8 mouse cellular contexts compared by ENCODE assay signal in the genomic region with DNA sequence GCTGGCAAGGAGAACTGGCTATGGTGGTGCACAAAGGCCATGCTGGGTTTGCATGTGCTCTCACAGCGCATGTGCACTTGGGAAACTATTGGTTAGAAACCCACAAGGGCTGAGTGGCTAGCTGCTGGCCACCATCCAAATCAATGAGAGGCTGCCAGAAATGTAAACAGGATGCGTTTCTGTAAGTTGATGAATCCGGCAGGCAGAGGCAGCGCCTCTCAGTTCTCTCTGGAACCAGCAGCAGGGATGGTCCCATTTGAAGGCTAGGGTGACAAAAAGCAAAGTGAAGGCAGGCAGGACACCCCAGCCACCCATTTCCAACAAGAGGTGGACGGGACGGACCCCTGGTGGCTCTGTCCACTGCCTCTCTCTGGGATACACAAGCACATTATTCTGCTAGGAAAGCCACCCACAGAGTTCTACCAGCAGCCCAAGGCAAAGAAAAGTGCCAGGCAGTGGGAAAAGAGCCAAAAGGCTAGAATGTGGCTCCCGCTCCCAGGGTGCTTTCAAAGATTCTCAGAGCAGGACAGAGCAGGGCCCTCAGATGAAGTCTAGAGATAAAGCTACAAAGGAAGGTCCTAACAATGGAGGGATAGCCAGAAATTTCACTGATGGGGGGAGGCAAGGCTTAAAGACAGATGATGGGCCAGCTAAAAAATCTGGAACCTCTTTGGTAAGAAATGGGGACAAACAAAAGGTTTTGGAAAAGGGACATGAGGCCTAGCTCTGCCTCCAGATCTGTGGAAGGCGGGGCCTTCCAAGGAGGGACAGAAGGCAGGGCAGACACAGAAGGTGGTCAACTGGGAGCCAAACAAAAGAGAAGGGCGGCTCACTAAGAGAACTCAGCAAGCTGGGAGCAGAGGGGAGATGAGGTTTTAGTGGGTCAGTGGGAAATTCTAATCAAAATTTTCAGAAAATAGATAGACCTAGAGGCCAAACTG. TPM values are rescaled to one million over a fixed set of nuclear protein-coding genes. Genes with fewer than 3 reads are reported as not detected.
DNase-seq lines count a peak whose midpoint lies in the region; ATAC-seq and TF ChIP-seq lines count a peak whose summit lies in the region.

No protein-coding gene starts in this region.

- 0 out of 2 replicates have a peak overlapping the region, but pooled peaks have one; percentile 6 for H3K9ac ChIP-seq in liver, postnatal 0 days (replicated peaks)
- 0 out of 2 replicates have a peak overlapping the region, but pooled peaks have one; percentile 22 for H3K9ac ChIP-seq in neural tube, embryonic 13.5 days

- DNase-seq in 416B (ENCODE audit: low read depth), result peak; percentile 97
- peak; percentile 23 for DNase-seq in fibroblast of lung, adult 2 months (ENCODE audit: low read depth)
- peak; percentile 32 for DNase-seq in hindbrain, embryonic 10.5 days (ENCODE audit: low spot score)
- peak; percentile 60 to 61 for DNase-seq in layer of hippocampus, adult 8-10 months (ENCODE audit: low spot score in 2 of 2)
- peak; percentile 76 for DNase-seq in liver, postnatal 0 days
- DNase-seq in c-Kit-positive CD71-positive TER-119-positive erythroid progenitor cells, embryonic 14.5 days (ENCODE audit: low spot score), result no peak

- no peak for TF ChIP-seq CTCF in bone marrow, adult 2 months (IDR thresholded peaks at IDR 0.05; ENCODE audit: control insufficient read depth, insufficient read depth, low read length)
- TF ChIP-seq CTCF in liver, postnatal 0 days (IDR thresholded peaks at IDR 0.05; ENCODE audit: low read depth), result no peak

- WGBS in bone marrow, adult 2 months, result 30% methylated on average over 9 of the region's 9 CpGs
- WGBS in hindbrain, embryonic 10.5 days, result 50% methylated on average over 9 of the region's 9 CpGs
- WGBS in liver, postnatal 0 days (ENCODE audit: insufficient replicate concordance), result 45% methylated on average over 9 of the region's 9 CpGs
- 26% methylated on average over 9 of the region's 9 CpGs for WGBS in neural tube, embryonic 13.5 days

- no peak overlapping the region for H3K4me2 ChIP-seq in liver, postnatal 0 days (ENCODE audit: low read depth, low read length)
- H3K4me2 ChIP-seq in neural tube, embryonic 13.5 days, result peak overlapping the region; percentile 25

- no peak for TF ChIP-seq POLR2A in bone marrow, adult 2 months (IDR thresholded peaks at IDR 0.05; ENCODE audit: borderline replicate concordance, control insufficient read depth, low read depth, low read length)

- no peaks in the 10 kb centered on the region for H3K9me3 ChIP-seq in hindbrain, embryonic 10.5 days
- no peaks in the 10 kb centered on the region for H3K9me3 ChIP-seq in liver, postnatal 0 days (ENCODE audit: low read length)
- no peaks in the 10 kb centered on the region for H3K9me3 ChIP-seq in neural tube, embryonic 13.5 days

- H3K4me1 ChIP-seq in bone marrow, adult 2 months (ENCODE audit: control insufficient read depth, insufficient read depth, low read length), result peaks cover 11% of the 10 kb centered on the region; the same call in 1 of the 2 replicates
- H3K4me1 ChIP-seq in hindbrain, embryonic 10.5 days (replicated peaks), result peaks cover 59% of the 10 kb centered on the region
- H3K4me1 ChIP-seq in liver, postnatal 0 days (ENCODE audit: insufficient read depth), result peaks cover 67% of the 10 kb centered on the region
- H3K4me1 ChIP-seq in neural tube, embryonic 13.5 days (replicated peaks), result peaks cover 71% of the 10 kb centered on the region

- peaks cover 13% of the 10 kb centered on the region; the same call in 1 of the 2 replicates for H3K36me3 ChIP-seq in hindbrain, embryonic 10.5 days
- H3K36me3 ChIP-seq in liver, postnatal 0 days (replicated peaks; ENCODE audit: insufficient read depth, low read length), result no peaks in the 10 kb centered on the region
- no peaks in the 10 kb centered on the region for H3K36me3 ChIP-seq in neural tube, embryonic 13.5 days

- H3K4me3 ChIP-seq in bone marrow, adult 2 months (replicated peaks; ENCODE audit: control insufficient read depth, low read depth, low read length), result no peak overlapping the region
- no peak overlapping the region; the same call in 1 of the 2 replicates for H3K4me3 ChIP-seq in hindbrain, embryonic 10.5 days
- no peak overlapping the region for H3K4me3 ChIP-seq in liver, postnatal 0 days (ENCODE audit: low read depth, low read length)
- no peak overlapping the region for H3K4me3 ChIP-seq in neural tube, embryonic 13.5 days

- peak overlapping the region; percentile 10 for H3K27ac ChIP-seq in bone marrow, adult 2 months (ENCODE audit: control insufficient read depth, insufficient read depth, low read depth, low read length, poor library complexity)
- peak overlapping the region; percentile 89 for H3K27ac ChIP-seq in hindbrain, embryonic 10.5 days
- peak overlapping the region; percentile 87 for H3K27ac ChIP-seq in liver, postnatal 0 days (ENCODE audit: low read depth)
- peak overlapping the region; percentile 95 for H3K27ac ChIP-seq in neural tube, embryonic 13.5 days (replicated peaks)

- TF ChIP-seq EP300 in liver, postnatal 0 days (IDR thresholded peaks at IDR 0.05; ENCODE audit: low read depth), result no peak

- ATAC-seq in liver, postnatal 0 days, result peak; percentile 53
- ATAC-seq in neural tube, embryonic 13.5 days (ENCODE audit: low read depth), result peak; percentile 83

- H3K27me3 ChIP-seq in hindbrain, embryonic 10.5 days (ENCODE audit: insufficient read depth, poor library complexity, severe bottlenecking), result no peaks in the 10 kb centered on the region
- no peaks in the 10 kb centered on the region for H3K27me3 ChIP-seq in liver, postnatal 0 days (ENCODE audit: insufficient read depth, low read length)
- H3K27me3 ChIP-seq in neural tube, embryonic 13.5 days, result no peaks in the 10 kb centered on the region

RNA-seq across cellular contexts. Expression of gene Gna12, which starts 39.0 kb away (rescaled TPM):
- polyA plus RNA-seq in bone marrow, adult 2 months (2011; ENCODE audit: insufficient read depth, insufficient read length, low replicate concordance, missing spikeins), result 12.3 and 15.8 TPM in 2 replicates
- 9.9 and 11.3 TPM in 2 replicates for polyA plus RNA-seq in hindbrain, embryonic 10.5 days (2016; fragmentation: Nextera tagmentation; extraction: Ambion mirVana)
- 100 to 1,000 TPM in 1 of 4 experiments, 10 to 100 TPM in 3; 84.5 to 102 (median 90.0) TPM for total RNA-seq in layer of hippocampus, adult 8-10 months (2022)
- polyA plus RNA-seq in liver, postnatal 0 days (2015; fragmentation: Nextera tagmentation; extraction: Ambion mirVana), result 12.7 and 14.5 TPM in 2 replicates
- 20.5 and 35.0 TPM in 2 replicates for polyA plus RNA-seq in neural tube, embryonic 13.5 days (2015; fragmentation: Nextera tagmentation; extraction: Ambion mirVana)

Comparison
In these comparisons a context has a peak if more than half of its experiments do, and no peak if none do; other contexts are left out.
1. H3K27ac ChIP-seq: peak in every context shown above with its lines; median percentile 95 in neural tube, embryonic 13.5 days; 89 in hindbrain, embryonic 10.5 days; 87 in liver, postnatal 0 days; 10 in bone marrow, adult 2 months.